Mouse (Mus musculus) CH12.LX (cell line): Measurements from ENCODE around the gene Slc9a1.

ENCODE experiments used
- CTCF ChIP-seq, 2 experiments: IDR thresholded peaks in 1 of 2; conservative IDR thresholded peaks in 1 of 2; 2 replicates each; pipeline ENCODE4 v1.5.1; 2011 to 2012; ENCODE audit warnings: low read depth in 2 of 2, low read length in 2 of 2, improper control_type of control experiment in 1 of 2, inconsistent platforms in 1 of 2, mild to moderate bottlenecking in 1 of 2, moderate library complexity in 1 of 2
- JUN ChIP-seq: IDR thresholded peaks from 2 replicates; pipeline ENCODE4 v1.6.1; 2011; ENCODE audit warnings: low read depth, mild to moderate bottlenecking, low read length, improper control_type of control experiment, moderate library complexity; ENCODE audit not compliant: insufficient read depth
- KAT2A ChIP-seq: IDR thresholded peaks from 2 replicates; pipeline ENCODE4 v1.6.1; 2012; ENCODE audit warnings: low read length, improper control_type of control experiment, inconsistent platforms; ENCODE audit not compliant: insufficient replicate concordance

- TF ChIP-seq KAT2A (no peak), JUN (no peak), CTCF (conservative IDR thresholded peaks at IDR 0.05 in 1 of 2, IDR thresholded peaks at IDR 0.05 in 1 of 2; ENCODE audit: low read depth in 2 of 2, low read length in 2 of 2) (no peak)
These were observed 21.9 kb downstream of the Slc9a1 start for GRCm38 (mm10) chr4:133391185-133392040.
